Mouse (Mus musculus) MEL (cell line): ENCODE data around the gene Dusp13. TPM values are rescaled to one million over a fixed set of nuclear protein-coding genes. Genes with fewer than 3 reads are reported as not detected.

Source experiments
- DNase-seq: peaks from one replicate; pipeline ENCODE4 v3.0.0; 2011; ENCODE audit warnings: low read depth, low spot score
- H3K27ac ChIP-seq: 2 replicates; pipeline ENCODE4 v1.5.1; 2012; ENCODE audit warnings: low read depth, mild to moderate bottlenecking, control low read depth, low read length, moderate library complexity; ENCODE audit not compliant: control insufficient read depth
- H3K27me3 ChIP-seq, 2 experiments: fragments of 150-350 bp in 1 of 2; sonication (generic) in 1 of 2; 2 replicates each; pipeline ENCODE4 v1.6.1; 2012; ENCODE audit warnings: low read length in 2 of 2, mild to moderate bottlenecking in 2 of 2, improper control_type of control experiment in 1 of 2, moderate library complexity in 1 of 2; ENCODE audit not compliant: insufficient read depth in 2 of 2, control insufficient read depth in 1 of 2
- H3K36me3 ChIP-seq, 2 experiments: 2 replicates each; pipeline ENCODE4 v1.6.1; 2012 to 2014; ENCODE audit warnings: low read length in 2 of 2, improper control_type of control experiment in 1 of 2, inconsistent platforms in 1 of 2, mild to moderate bottlenecking in 1 of 2; ENCODE audit not compliant: insufficient read depth in 2 of 2, control insufficient read depth in 1 of 2
- H3K4me1 ChIP-seq, 2 experiments: fragments of 150-350 bp in 1 of 2; sonication (generic) in 1 of 2; 2 replicates each; pipeline ENCODE4 v1.6.1; 2012; ENCODE audit warnings: low read length in 2 of 2, improper control_type of control experiment in 1 of 2, mild to moderate bottlenecking in 1 of 2; ENCODE audit not compliant: insufficient read depth in 2 of 2, control insufficient read depth in 1 of 2
- H3K4me3 ChIP-seq, 2 experiments: fragments of 150-350 bp in 1 of 2; sonication (generic) in 1 of 2; 2 replicates each; pipeline ENCODE4 v1.5.1; 2012; ENCODE audit warnings: low read depth in 2 of 2, low read length in 2 of 2, mild to moderate bottlenecking in 2 of 2, moderate library complexity in 2 of 2, control low read depth in 1 of 2, improper control_type of control experiment in 1 of 2; ENCODE audit not compliant: control insufficient read depth in 1 of 2, insufficient read depth in 1 of 2
- H3K79me2 ChIP-seq: 2 replicates; pipeline ENCODE4 v1.6.1; 2012; ENCODE audit warnings: mild to moderate bottlenecking, low read length, moderate library complexity; ENCODE audit not compliant: control insufficient read depth, poor library complexity, insufficient read depth
- H3K9ac ChIP-seq: 2 replicates; pipeline ENCODE4 v1.6.1; 2012; ENCODE audit warnings: low read depth, mild to moderate bottlenecking, control low read depth, low read length, moderate library complexity; ENCODE audit not compliant: control insufficient read depth, poor library complexity, severe bottlenecking
- H3K9me3 ChIP-seq: fragments of 150-350 bp; sonication (generic); replicated peaks from 2 replicates; pipeline ENCODE4 v1.6.1; 2012; ENCODE audit warnings: mild to moderate bottlenecking, low read length, improper control_type of control experiment, moderate library complexity; ENCODE audit not compliant: insufficient read depth
- CTCF ChIP-seq, 3 experiments: IDR thresholded peaks in 2 of 3; conservative IDR thresholded peaks in 1 of 3; 2 replicates each; pipeline ENCODE4 v1.5.1; 2011 to 2012; ENCODE audit warnings: low read length in 3 of 3, low read depth in 2 of 3, mild to moderate bottlenecking in 2 of 3, improper control_type of control experiment in 1 of 3, inconsistent platforms in 1 of 3, mixed read lengths in 1 of 3, moderate library complexity in 1 of 3; ENCODE audit not compliant: control insufficient read depth in 1 of 3, insufficient read depth in 1 of 3, poor library complexity in 1 of 3, severe bottlenecking in 1 of 3
- E2F4 ChIP-seq: IDR thresholded peaks from 2 replicates; pipeline ENCODE4 v1.6.1; 2011; ENCODE audit warnings: low read depth, low read length, improper control_type of control experiment, borderline replicate concordance
- ELF1 ChIP-seq: IDR thresholded peaks from 2 replicates; pipeline ENCODE4 v1.6.1; 2014; ENCODE audit warnings: low read depth, mild to moderate bottlenecking, inconsistent platforms, low read length, improper control_type of control experiment, moderate library complexity
- ETS1 ChIP-seq: IDR thresholded peaks from 2 replicates; pipeline ENCODE4 v1.6.1; 2012; ENCODE audit warnings: low read depth, mild to moderate bottlenecking, inconsistent platforms, low read length, improper control_type of control experiment, moderate library complexity
- GABPA ChIP-seq: IDR thresholded peaks from 2 replicates; pipeline ENCODE4 v1.6.1; 2012; ENCODE audit warnings: low read depth, mild to moderate bottlenecking, inconsistent platforms, low read length, improper control_type of control experiment, moderate library complexity
- GATA1 ChIP-seq: IDR thresholded peaks from 2 replicates; pipeline ENCODE4 v1.6.1; 2011; ENCODE audit warnings: low read depth, low read length, improper control_type of control experiment
- JUND ChIP-seq: IDR thresholded peaks from 2 replicates; pipeline ENCODE4 v1.6.1; 2011; ENCODE audit warnings: low read depth, mild to moderate bottlenecking, improper control_type of control experiment, low read length
- KAT2A ChIP-seq: conservative IDR thresholded peaks from 2 replicates; pipeline ENCODE4 v1.6.1; 2012; ENCODE audit warnings: low read depth, low read length, improper control_type of control experiment, inconsistent platforms
- MAX ChIP-seq: IDR thresholded peaks from 2 replicates; pipeline ENCODE4 v1.6.1; 2011; ENCODE audit warnings: low read length, improper control_type of control experiment
- MAZ ChIP-seq: IDR thresholded peaks from 2 replicates; pipeline ENCODE4 v1.6.1; 2012; ENCODE audit warnings: low read depth, mild to moderate bottlenecking, inconsistent platforms, low read length, improper control_type of control experiment
- MEF2A ChIP-seq: IDR thresholded peaks from 2 replicates; pipeline ENCODE4 v1.6.1; 2014; ENCODE audit warnings: low read depth, mild to moderate bottlenecking, inconsistent platforms, low read length, improper control_type of control experiment; ENCODE audit not compliant: poor library complexity, insufficient replicate concordance, severe bottlenecking; ENCODE audit errors: extremely low read depth
- MYC ChIP-seq: IDR thresholded peaks from 2 replicates; pipeline ENCODE4 v1.6.1; 2011; ENCODE audit warnings: low read depth, mild to moderate bottlenecking, low read length, improper control_type of control experiment, moderate library complexity
- POLR2A ChIP-seq, 2 experiments: IDR thresholded peaks; 2 replicates each; pipeline ENCODE4 v1.6.1; 2011 to 2012; ENCODE audit warnings: low read length in 2 of 2, mild to moderate bottlenecking in 2 of 2, control low read depth in 1 of 2, improper control_type of control experiment in 1 of 2, low read depth in 1 of 2, moderate library complexity in 1 of 2; ENCODE audit not compliant: control insufficient read depth in 1 of 2, insufficient read depth in 1 of 2, poor library complexity in 1 of 2
- RAD21 ChIP-seq: IDR thresholded peaks from 2 replicates; pipeline ENCODE4 v1.6.1; 2011; ENCODE audit warnings: mild to moderate bottlenecking, low read depth, low read length, improper control_type of control experiment
- RCOR1 ChIP-seq: IDR thresholded peaks from 2 replicates; pipeline ENCODE4 v1.6.1; 2012; ENCODE audit warnings: low read depth, mild to moderate bottlenecking, inconsistent platforms, low read length, improper control_type of control experiment
- SIN3A ChIP-seq: IDR thresholded peaks from 2 replicates; pipeline ENCODE4 v1.6.1; 2012; ENCODE audit warnings: low read length, improper control_type of control experiment, inconsistent platforms
- UBTF ChIP-seq: IDR thresholded peaks from 2 replicates; pipeline ENCODE4 v1.6.1; 2012; ENCODE audit warnings: low read depth, mild to moderate bottlenecking, inconsistent platforms, low read length, improper control_type of control experiment, moderate library complexity, borderline replicate concordance; ENCODE audit not compliant: insufficient read depth
- ZKSCAN1 ChIP-seq: IDR thresholded peaks from 2 replicates; pipeline ENCODE4 v1.6.1; 2012; ENCODE audit warnings: low read depth, mild to moderate bottlenecking, inconsistent platforms, low read length, improper control_type of control experiment, moderate library complexity
- polyA plus RNA-seq, 2 experiments: library from polyadenylated mRNA; stranded (reverse) in 1 of 2; unstranded in 1 of 2; fragments of >175 nt in 1 of 2; fragments of >200 nt in 1 of 2; gene quantifications; 2 replicates each; pipeline versions ENCODE4 v1.2.1 to v1.2.4; 2012; ENCODE audit warnings: low replicate concordance in 2 of 2, low read depth in 1 of 2; ENCODE audit not compliant: insufficient read length in 2 of 2, insufficient read depth in 1 of 2, missing spikeins in 1 of 2
- total RNA-seq: library from RNA; depleted of rRNA; stranded (reverse); fragments of 300-350 nt; gene quantifications from 2 replicates; pipeline ENCODE4 v1.2.3, GENCODE M21; 2012; rRNA removed

Dusp13 gene
- total and polyA plus RNA-seq, 3 experiments, result 0.08 TPM; not detected in 2

GRCm38 (mm10) chr14:21685411-21686146 lies 65.4 kb downstream of the Dusp13 start:
- Histone ChIP-seq H3K27me3 (no peaks in the 10 kb centered on the region; a peak in 1 of 4 replicates), H3K27ac (no peak overlapping the region), H3K79me2 (no peaks in the 10 kb centered on the region), H3K9me3 (no peaks in the 10 kb centered on the region), H3K4me1 (0 out of 4 replicates have a peak, but pooled peaks cover 0 to 2% of the 10 kb centered on the region in 2 experiments), H3K9ac (no peak overlapping the region), H3K36me3 (no peaks in the 10 kb centered on the region), H3K4me3 (no peak overlapping the region)
- DNase-seq, result no peak
- TF ChIP-seq ETS1, result no peak
- no peak for TF ChIP-seq POLR2A (IDR thresholded peaks at IDR 0.05; ENCODE audit: control insufficient read depth in 1 of 2, insufficient read depth in 1 of 2, low read depth in 1 of 2, low read length in 2 of 2, poor library complexity in 1 of 2)
- TF ChIP-seq GATA1, result no peak
- TF ChIP-seq KAT2A, result no peak
- TF ChIP-seq MYC, result no peak
- TF ChIP-seq RCOR1, result no peak
- no peak for TF ChIP-seq CTCF (IDR thresholded peaks at IDR 0.05 in 2 of 3, conservative IDR thresholded peaks at IDR 0.05 in 1 of 3; ENCODE audit: control insufficient read depth in 1 of 3, insufficient read depth in 1 of 3, low read depth in 2 of 3, low read length in 3 of 3, poor library complexity in 1 of 3, severe bottlenecking in 1 of 3)
- no peak for TF ChIP-seq UBTF
- no peak for TF ChIP-seq MAX
- TF ChIP-seq ZKSCAN1, result no peak
- TF ChIP-seq E2F4, result no peak
- no peak for TF ChIP-seq MAZ
- no peak for TF ChIP-seq ELF1
- TF ChIP-seq JUND, result no peak
- no peak for TF ChIP-seq RAD21
- no peak for TF ChIP-seq GABPA
- TF ChIP-seq SIN3A, result no peak

- Histone ChIP-seq H3K9ac (no peak overlapping the region), H3K4me1 (peaks cover 0 to 8% of the 10 kb centered on the region in 2 experiments; a peak in 2 of 4 replicates), H3K36me3 (peaks cover 0 to 5% of the 10 kb centered on the region in 2 experiments; a peak in 2 of 4 replicates)
These were observed 67.1 kb downstream of the Dusp13 start for GRCm38 (mm10) chr14:21683834-21684233.

More at GRCm38 (mm10) chr14:21683834-21684233, 67.1 kb downstream of the Dusp13 start:
- Histone ChIP-seq H3K9me3 (no peaks in the 10 kb centered on the region), H3K27me3 (no peaks in the 10 kb centered on the region; a peak in 1 of 4 replicates), H3K79me2 (no peaks in the 10 kb centered on the region), H3K4me3 (no peak overlapping the region), H3K27ac (no peak overlapping the region)
- DNase-seq, result no peak
- no peak for TF ChIP-seq MEF2A

Other genes starting within 250 kb of the Dusp13 start
- not detected in 2 replicates for gene Dupd1, start 36.6 kb downstream of the Dusp13 start, total RNA-seq
- gene Dupd1, start 36.6 kb downstream of the Dusp13 start, polyA plus RNA-seq, result not detected
- 5.8 and 6.7 TPM in 2 replicates for gene Samd8, start 650 bp downstream of the Dusp13 start, total RNA-seq
- 1 to 10 TPM in 1 of 2 experiments, not detected in 1; 6.8 TPM for gene Samd8, start 650 bp downstream of the Dusp13 start, polyA plus RNA-seq
- gene Vdac2, start 74.1 kb upstream of the Dusp13 start, total RNA-seq, result 247 and 248 TPM in 2 replicates
- 100 to 1,000 TPM in 1 of 2 experiments, 10 to 100 TPM in 1; 74.9 to 327 TPM for gene Vdac2, start 74.1 kb upstream of the Dusp13 start, polyA plus RNA-seq
- 31.1 and 36.4 TPM in 2 replicates for gene Comtd1, start 97.8 kb upstream of the Dusp13 start, total RNA-seq
- 10 to 100 TPM in 1 of 2 experiments, not detected in 1; 35.7 TPM for gene Comtd1, start 97.8 kb upstream of the Dusp13 start, polyA plus RNA-seq
- 0.96 and 1.1 TPM in 2 replicates for gene Zfp503, start 238.4 kb upstream of the Dusp13 start, total RNA-seq
- 1 to 10 TPM in 1 of 2 experiments, not detected in 1; 2.1 TPM for gene Zfp503, start 238.4 kb upstream of the Dusp13 start, polyA plus RNA-seq